Mouse (Mus musculus) CH12.LX (cell line): ENCODE measurements around the gene Scamp1.

ENCODE experiments used
- CTCF ChIP-seq, 2 experiments: IDR thresholded peaks in 1 of 2; conservative IDR thresholded peaks in 1 of 2; 2 replicates each; pipeline ENCODE4 v1.5.1; 2011 to 2012; ENCODE audit warnings: low read depth in 2 of 2, low read length in 2 of 2, improper control_type of control experiment in 1 of 2, inconsistent platforms in 1 of 2, mild to moderate bottlenecking in 1 of 2, moderate library complexity in 1 of 2
- ELF1 ChIP-seq: IDR thresholded peaks from 2 replicates; pipeline ENCODE4 v1.6.1; 2014; ENCODE audit warnings: low read depth, mild to moderate bottlenecking, inconsistent platforms, low read length, improper control_type of control experiment
- EP300 ChIP-seq: IDR thresholded peaks from 2 replicates; pipeline ENCODE4 v1.6.1; 2011; ENCODE audit warnings: low read length, improper control_type of control experiment
- GABPA ChIP-seq: IDR thresholded peaks from 2 replicates; pipeline ENCODE4 v1.6.1; 2012; ENCODE audit warnings: low read depth, low read length, improper control_type of control experiment, inconsistent platforms; ENCODE audit not compliant: insufficient replicate concordance
- HCFC1 ChIP-seq: IDR thresholded peaks from 2 replicates; pipeline ENCODE4 v1.6.1; 2012; ENCODE audit warnings: low read depth, mild to moderate bottlenecking, inconsistent platforms, low read length, improper control_type of control experiment
- MAFK ChIP-seq: IDR thresholded peaks from 2 replicates; pipeline ENCODE4 v1.6.1; 2011; ENCODE audit warnings: low read length, improper control_type of control experiment; ENCODE audit not compliant: insufficient replicate concordance
- MAX ChIP-seq: IDR thresholded peaks from 2 replicates; pipeline ENCODE4 v1.6.1; 2011; ENCODE audit warnings: low read length, improper control_type of control experiment
- NRF1 ChIP-seq: IDR thresholded peaks from 2 replicates; pipeline ENCODE4 v1.6.1; 2014; ENCODE audit warnings: low read depth, mild to moderate bottlenecking, inconsistent platforms, low read length, improper control_type of control experiment, moderate library complexity
- POLR2AphosphoS2 ChIP-seq: IDR thresholded peaks from 2 replicates; pipeline ENCODE4 v1.6.1; 2011; ENCODE audit warnings: low read depth, low read length, improper control_type of control experiment
- UBTF ChIP-seq: IDR thresholded peaks from 2 replicates; pipeline ENCODE4 v1.6.1; 2012; ENCODE audit warnings: low read depth, mild to moderate bottlenecking, inconsistent platforms, low read length, improper control_type of control experiment, moderate library complexity
- USF2 ChIP-seq: conservative IDR thresholded peaks from 2 replicates; pipeline ENCODE4 v1.6.1; 2011; ENCODE audit warnings: low read depth, low read length, improper control_type of control experiment
- ZC3H11A ChIP-seq: IDR thresholded peaks from 2 replicates; pipeline ENCODE4 v1.6.1; 2012; ENCODE audit warnings: low read depth, mild to moderate bottlenecking, inconsistent platforms, low read length, improper control_type of control experiment

DNA sequence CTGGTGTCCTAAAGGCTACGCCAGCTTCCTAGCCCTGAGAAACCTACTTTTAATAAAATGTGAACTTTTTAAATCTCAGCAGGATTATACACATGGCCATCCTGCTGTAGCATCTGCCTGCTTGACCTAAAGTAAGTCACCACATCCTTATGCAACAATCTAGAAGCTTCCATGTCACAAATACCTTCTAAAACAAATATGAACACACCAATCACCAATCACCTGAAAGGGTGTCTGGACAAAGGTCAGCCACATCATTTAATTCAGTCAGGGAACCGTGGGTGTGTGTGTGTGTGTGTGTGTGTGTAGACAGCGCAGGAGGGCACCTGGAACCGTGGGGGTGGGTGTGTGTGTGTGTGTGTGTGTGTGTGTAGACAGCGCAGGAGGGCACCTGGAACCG is 35.5 kb downstream of the Scamp1 start:
- TF ChIP-seq NRF1 (no peak), CTCF (conservative IDR thresholded peaks at IDR 0.05 in 1 of 2, IDR thresholded peaks at IDR 0.05 in 1 of 2; ENCODE audit: low read depth in 2 of 2, low read length in 2 of 2) (no peak), MAX (no peak), ELF1 (no peak), USF2 (no peak), EP300 (no peak), POLR2AphosphoS2 (no peak), GABPA (no peak), HCFC1 (no peak), MAFK (no peak), UBTF (no peak), ZC3H11A (no peak)
